Mouse (Mus musculus) urinary bladder, adult 2 months (tissue): ENCODE measurements around the gene Dolpp1. TPM values are rescaled to one million over a fixed set of nuclear protein-coding genes. Genes with fewer than 3 reads are reported as not detected.

Source experiments
- DNase-seq: peaks from one replicate; pipeline ENCODE4 v3.0.0; 2022; ENCODE audit warnings: low spot score
- polyA plus RNA-seq: library from polyadenylated mRNA; depleted of rRNA; stranded (reverse); fragments of >200 nt; gene quantifications from 2 replicates; pipeline ENCODE4 v1.2.3, GENCODE M21; 2012; rRNA removed

Gene Dolpp1
- polyA plus RNA-seq, 1 experiment = 27.3 TPM

- DNase-seq = peak; percentile 58
These were observed 48.9 kb downstream of the Dolpp1 start for GRCm38 (mm10) chr2:30440701-30441517.

DNA sequence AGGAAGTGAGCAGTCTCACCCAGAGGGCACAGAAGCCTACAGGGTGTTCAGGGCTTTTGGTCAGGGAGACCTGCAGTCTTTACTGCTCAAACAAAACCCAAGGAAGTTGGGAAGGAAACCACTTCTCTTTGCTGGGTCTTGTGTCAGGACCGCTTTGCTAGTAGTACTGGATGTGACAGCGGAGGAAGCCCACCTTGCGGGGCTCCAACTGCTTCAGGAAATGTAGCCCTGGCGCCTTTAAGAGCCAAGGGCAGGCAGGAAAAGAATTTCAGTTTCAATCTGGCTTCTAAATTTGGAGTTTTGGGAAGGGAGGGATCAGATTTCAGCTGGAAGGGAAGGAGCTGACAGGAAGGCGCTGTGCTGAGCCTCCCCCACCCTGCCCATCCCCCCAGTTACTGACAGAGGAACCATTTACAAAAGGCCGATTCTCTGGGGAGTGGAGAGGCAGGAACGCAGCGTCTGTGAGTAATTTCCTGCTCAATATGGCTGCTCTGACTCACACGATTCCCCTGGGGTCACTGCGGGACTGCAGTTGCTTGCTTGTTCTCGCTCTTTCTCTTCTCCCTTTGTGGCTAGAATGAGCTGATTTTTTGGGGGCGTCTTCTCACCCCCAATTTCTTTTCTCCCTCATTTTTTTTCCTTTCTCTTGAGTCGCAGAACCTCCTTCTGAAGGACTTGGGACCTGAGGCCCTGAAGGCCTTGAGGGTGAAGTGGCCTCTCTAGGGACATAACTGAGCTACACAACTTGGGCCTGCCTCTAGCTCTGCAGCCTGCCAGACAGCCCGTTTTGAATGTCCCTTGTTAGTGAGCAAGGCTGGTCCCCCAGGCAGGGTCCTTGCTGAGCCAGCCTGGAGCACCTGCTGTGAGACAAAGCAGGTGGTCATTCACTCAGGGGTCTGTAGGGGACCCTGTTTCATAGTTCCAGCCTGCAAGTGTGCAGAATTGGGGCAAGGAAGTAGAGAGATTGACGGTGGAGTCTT, 49.8 kb downstream of the Dolpp1 start:
- no peak for DNase-seq

- no peak for DNase-seq
These were observed 50.4 kb downstream of the Dolpp1 start for GRCm38 (mm10) chr2:30442498-30442890.

DNA sequence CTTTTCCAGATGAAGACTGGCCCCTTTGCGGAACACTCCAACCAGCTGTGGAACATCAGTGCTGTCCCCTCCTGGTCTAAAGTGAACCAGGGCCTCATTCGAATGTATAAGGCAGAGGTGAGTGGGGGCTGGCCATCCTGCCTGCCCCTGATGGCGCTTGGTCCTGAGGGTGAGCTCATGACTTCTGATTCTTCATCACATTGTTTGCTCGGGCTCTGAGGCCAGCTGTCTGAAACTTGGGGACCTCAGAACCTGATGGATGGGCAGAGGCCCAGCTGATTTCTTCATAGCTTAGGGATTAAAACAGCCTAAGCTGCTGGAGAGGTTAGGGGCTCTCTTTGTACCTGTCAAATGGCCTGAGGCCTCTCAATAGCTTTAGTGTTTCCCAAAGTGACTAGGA, 51.2 kb downstream of the Dolpp1 start:
- no peak for DNase-seq

DNA sequence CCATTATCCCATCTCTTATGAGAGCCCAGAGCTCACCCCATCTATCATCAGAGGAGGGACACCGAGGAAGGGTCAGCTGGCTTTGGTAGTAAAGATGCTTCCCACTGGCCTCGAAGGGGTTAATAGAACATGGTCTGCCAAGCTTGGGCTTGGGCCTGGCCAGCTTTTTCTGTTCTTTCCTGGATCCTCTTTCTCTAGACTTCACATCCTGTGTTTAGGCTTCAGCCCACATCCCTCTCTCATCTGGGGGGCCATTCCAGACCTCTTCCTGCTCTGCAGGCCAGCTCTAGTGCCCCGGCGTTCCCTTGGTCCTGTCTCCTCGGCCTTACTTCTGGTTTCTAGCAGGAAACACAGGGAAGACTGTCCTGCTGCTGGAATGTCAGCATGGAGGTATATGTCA, 52.0 kb downstream of the Dolpp1 start:
- DNase-seq = no peak

DNA sequence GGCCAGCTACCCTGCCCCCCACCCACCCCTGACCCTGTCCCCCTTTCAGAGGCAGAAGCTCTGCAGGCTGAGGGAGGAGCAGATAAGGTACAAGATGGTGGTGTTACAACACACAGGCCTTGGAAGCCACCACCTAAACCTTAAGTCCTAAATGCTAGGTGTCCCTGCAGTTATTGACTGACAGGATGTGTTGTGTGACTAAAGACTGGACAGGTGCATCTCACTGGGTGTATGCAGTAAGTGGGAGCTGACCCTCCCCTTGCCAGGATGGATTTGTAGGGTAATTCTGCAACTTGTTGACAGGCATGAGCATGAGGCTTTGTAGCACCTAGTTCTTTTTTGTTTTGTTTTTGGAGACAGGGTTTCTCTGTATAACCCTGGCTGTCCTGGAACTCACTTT, 52.4 kb downstream of the Dolpp1 start:
- DNase-seq = no peak

DNA sequence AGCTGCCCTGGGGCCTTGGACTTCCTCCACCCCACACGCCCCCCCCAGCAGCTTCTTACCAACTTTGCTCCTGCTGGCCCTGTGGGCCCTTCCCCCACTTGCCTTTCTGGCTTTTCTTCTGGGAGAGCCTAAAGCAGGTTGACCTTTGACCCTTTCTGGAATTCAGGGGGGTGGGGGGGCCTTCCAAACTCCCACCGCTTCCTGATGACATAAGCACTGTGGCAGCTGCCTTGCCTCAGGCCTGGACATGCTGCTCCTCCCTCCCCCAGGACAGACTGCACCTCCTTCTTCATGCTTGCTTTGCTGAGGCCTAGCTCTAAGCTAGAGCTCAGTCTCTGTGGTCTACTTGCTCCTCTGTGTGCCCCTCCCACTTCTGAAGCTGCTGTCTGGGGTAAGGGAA, 53.3 kb downstream of the Dolpp1 start:
- no peak for DNase-seq

DNA sequence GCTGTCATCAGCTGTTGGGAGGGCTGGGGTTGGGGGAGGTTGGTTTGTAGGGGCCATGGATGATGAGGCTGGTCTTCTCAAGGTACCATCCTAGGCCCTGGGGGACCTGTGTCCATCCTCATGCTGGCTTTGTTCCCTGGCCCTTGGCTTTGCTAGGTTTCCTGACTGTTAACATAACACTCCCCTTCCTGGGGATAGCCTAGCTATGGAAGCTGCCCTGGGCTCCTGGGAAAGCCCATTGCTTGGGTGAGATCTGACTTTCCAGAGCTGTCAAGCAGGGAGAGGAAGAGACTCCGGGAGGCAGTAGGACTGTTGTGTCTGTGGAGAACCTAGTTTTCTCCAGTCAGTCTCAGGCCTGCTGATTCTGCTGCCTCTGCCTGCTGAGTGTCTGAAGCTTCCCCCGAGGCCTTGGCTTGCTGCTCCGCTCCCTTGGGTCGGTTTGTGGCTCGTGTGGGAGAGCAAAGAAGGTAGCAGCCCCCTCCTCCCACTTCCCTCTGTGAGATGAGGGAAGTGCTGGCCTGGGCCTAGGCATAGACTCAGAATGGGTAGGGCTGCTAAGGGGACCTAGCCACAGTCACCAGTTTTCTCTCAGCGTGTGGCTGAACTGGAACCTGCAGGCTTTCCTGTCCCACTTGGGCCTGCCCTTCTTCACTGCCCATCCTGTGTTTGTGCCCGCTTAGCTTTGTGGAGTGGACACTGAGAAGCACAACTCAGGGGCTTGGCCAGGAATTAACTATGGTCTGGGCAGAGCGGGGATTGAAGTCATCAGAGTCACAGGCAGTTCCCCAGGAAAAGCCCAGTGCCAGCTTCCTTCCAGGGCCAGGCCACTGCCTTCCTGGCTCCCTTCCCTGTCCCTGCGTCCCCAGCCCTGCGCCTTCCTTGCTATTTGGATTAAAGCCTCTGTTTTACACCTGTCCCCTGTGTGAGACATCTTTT, 55.1 kb downstream of the Dolpp1 start:
- DNase-seq = no peak

DNA sequence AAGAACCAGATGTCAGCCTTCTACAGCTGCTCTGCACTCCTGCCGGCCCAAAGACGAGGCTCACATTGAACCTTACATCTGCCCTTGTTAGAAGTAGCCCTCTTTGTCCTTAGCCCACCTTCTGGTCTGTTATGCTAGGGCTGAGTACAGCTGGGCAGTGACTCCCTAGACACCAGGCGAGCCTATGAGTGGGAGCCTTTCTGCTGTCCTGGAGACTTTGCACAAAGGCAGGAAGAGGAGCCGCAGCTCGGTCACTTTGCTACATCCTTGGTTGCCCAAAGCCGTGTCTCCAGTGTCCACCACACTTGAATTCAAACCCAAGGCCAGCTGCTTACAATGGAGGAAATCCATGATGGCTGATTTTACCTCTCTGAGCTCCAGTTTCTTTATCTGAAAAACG, 56.3 kb downstream of the Dolpp1 start:
- no peak for DNase-seq

Other genes starting within 250 kb of the Dolpp1 start
- gene Endog, start 220.8 kb upstream of the Dolpp1 start, polyA plus RNA-seq = 26.0 and 26.4 TPM in 2 replicates
- 25.0 and 26.9 TPM in 2 replicates for gene Spout1, start 213.8 kb upstream of the Dolpp1 start, polyA plus RNA-seq
- 75.5 and 103 TPM in 2 replicates for gene Kyat1, start 186.4 kb upstream of the Dolpp1 start, polyA plus RNA-seq
- 24.3 and 30.2 TPM in 2 replicates for gene Lrrc8a, start 154.5 kb upstream of the Dolpp1 start, polyA plus RNA-seq
- gene Gm28035, start 151.7 kb upstream of the Dolpp1 start, polyA plus RNA-seq = 4.1 and 5.4 TPM in 2 replicates
- gene Phyhd1, start 126.1 kb upstream of the Dolpp1 start, polyA plus RNA-seq = 36.2 and 55.9 TPM in 2 replicates
- gene Gm28038, start 111.2 kb upstream of the Dolpp1 start, polyA plus RNA-seq = not detected in 2 replicates
- 14.4 and 15.7 TPM in 2 replicates for gene Dolk, start 105.9 kb upstream of the Dolpp1 start, polyA plus RNA-seq
- gene Nup188, start 105.9 kb upstream of the Dolpp1 start, polyA plus RNA-seq = 17.2 and 18.1 TPM in 2 replicates
- 191 and 259 TPM in 2 replicates for gene Sh3glb2, start 32.9 kb upstream of the Dolpp1 start, polyA plus RNA-seq
- gene Miga2, start 28.0 kb upstream of the Dolpp1 start, polyA plus RNA-seq = 32.6 and 34.4 TPM in 2 replicates
- 27.3 and 38.1 TPM in 2 replicates for gene Crat, start 23.6 kb downstream of the Dolpp1 start, polyA plus RNA-seq
- gene Ptpa, start 23.8 kb downstream of the Dolpp1 start, polyA plus RNA-seq = 90.0 and 93.9 TPM in 2 replicates
- 10.7 and 11.0 TPM in 2 replicates for gene Ier5l, start 82.0 kb downstream of the Dolpp1 start, polyA plus RNA-seq
- 5.8 and 6.3 TPM in 2 replicates for gene Cstad, start 202.8 kb downstream of the Dolpp1 start, polyA plus RNA-seq